In genomic region chr19:6877965-6878364, GRCm38 (mm10) we compare ENCODE assay signal across 22 mouse cellular contexts. TPM values are rescaled to one million over a fixed set of nuclear protein-coding genes. Genes with fewer than 3 reads are reported as not detected.
A peak's percentile ranks its signal among the peaks of the same experiment; 100 is the strongest.
DNase-seq lines count a peak whose midpoint lies in the region; ATAC-seq and TF ChIP-seq lines count a peak whose summit lies in the region.
"Had no signal": no experiment of that assay in that cellular context is flagged by ENCODE, and none has a peak within 500 bp of the region (broad histone marks: within the 10 kb centered on the region; RNA-seq: fewer than 3 reads in every experiment).

No protein-coding gene starts in this region.

- no peak for TF ChIP-seq POLR2A in small intestine, adult 2 months (IDR thresholded peaks at IDR 0.05; ENCODE audit: low read depth, low read length)

- peak; percentile 53 for DNase-seq in ovary, adult 18-20 months (ENCODE audit: low spot score)
- no peak for DNase-seq in ovary, postnatal 14 days (ENCODE audit: low spot score)
- peak; percentile 44 for DNase-seq in testis, postnatal 14 days (ENCODE audit: low spot score)
- DNase-seq in hindbrain, embryonic 10.5 days (ENCODE audit: low spot score) = no peak
- no peak for DNase-seq in midbrain, embryonic 11.5 days (ENCODE audit: low spot score, missing footprints)
- DNase-seq: adrenal gland, adult 2 months; adrenal gland, postnatal 10 days; adrenal gland, postnatal 25 days; cerebellum, adult 11 months; cerebellum, adult 18-20 months; cerebellum, adult 8-10 months; cerebellum, adult 9-11 months; cerebellum, postnatal 14 days; cerebellum, postnatal 36 days; embryo, embryonic 11 days had no signal

- no peak overlapping the region for H3K4me2 ChIP-seq in midbrain, embryonic 11.5 days
- H3K4me2 ChIP-seq: embryonic facial prominence, embryonic 13.5 days; embryonic facial prominence, embryonic 15.5 days; forebrain, embryonic 12.5 days had no signal

- peak; percentile 22; the same call in 1 of the 2 replicates for TF ChIP-seq CTCF in small intestine, adult 2 months (IDR thresholded peaks at IDR 0.05; ENCODE audit: extremely low read depth, insufficient read length, insufficient replicate concordance, low read depth, low read length)

- peaks cover 8% of the 10 kb centered on the region for H3K9me3 ChIP-seq in hindbrain, embryonic 10.5 days
- H3K9me3 ChIP-seq in midbrain, embryonic 11.5 days (ENCODE audit: control insufficient read depth, low read length) = peaks cover 4% of the 10 kb centered on the region; the same call in 1 of the 2 replicates
- H3K9me3 ChIP-seq: embryonic facial prominence, embryonic 15.5 days had no signal

- no peak overlapping the region for H3K27ac ChIP-seq in small intestine, adult 2 months (ENCODE audit: insufficient read depth, low read depth, low read length)
- H3K27ac ChIP-seq in hindbrain, embryonic 10.5 days = no peak overlapping the region
- H3K27ac ChIP-seq in midbrain, embryonic 11.5 days (ENCODE audit: low read depth, low read length) = no peak overlapping the region
- H3K27ac ChIP-seq: embryonic facial prominence, embryonic 13.5 days; embryonic facial prominence, embryonic 15.5 days; forebrain, embryonic 10.5 days; forebrain, embryonic 12.5 days had no signal

- no peaks in the 10 kb centered on the region for H3K27me3 ChIP-seq in small intestine, adult 2 months (ENCODE audit: control insufficient read depth, insufficient read depth, low read length)
- H3K27me3 ChIP-seq in hindbrain, embryonic 10.5 days (ENCODE audit: insufficient read depth, poor library complexity, severe bottlenecking) = no peaks in the 10 kb centered on the region
- no peaks in the 10 kb centered on the region for H3K27me3 ChIP-seq in midbrain, embryonic 11.5 days (ENCODE audit: control insufficient read depth, insufficient read depth, low read length)
- H3K27me3 ChIP-seq: embryonic facial prominence, embryonic 13.5 days; embryonic facial prominence, embryonic 15.5 days; forebrain, embryonic 12.5 days had no signal

- peaks cover 3% of the 10 kb centered on the region; the same call in 1 of the 2 replicates for H3K4me1 ChIP-seq in small intestine, adult 2 months (ENCODE audit: control insufficient read depth, insufficient read depth, insufficient read length, low read length)
- no peaks in the 10 kb centered on the region for H3K4me1 ChIP-seq in hindbrain, embryonic 10.5 days (replicated peaks)
- H3K4me1 ChIP-seq in midbrain, embryonic 11.5 days (ENCODE audit: control insufficient read depth, insufficient read depth, low read length) = no peaks in the 10 kb centered on the region
- H3K4me1 ChIP-seq: embryonic facial prominence, embryonic 13.5 days; embryonic facial prominence, embryonic 15.5 days; forebrain, embryonic 10.5 days; forebrain, embryonic 12.5 days had no signal

- 80% methylated on average over 4 of the region's 4 CpGs for WGBS in small intestine, adult 2 months
- WGBS in hindbrain, embryonic 10.5 days = 86% methylated on average over 4 of the region's 4 CpGs
- 88% methylated on average over 4 of the region's 4 CpGs for WGBS in midbrain, embryonic 11.5 days

- no peak overlapping the region for H3K4me3 ChIP-seq in small intestine, adult 2 months (ENCODE audit: low read depth, low read length)
- no peak overlapping the region for H3K4me3 ChIP-seq in hindbrain, embryonic 10.5 days
- H3K4me3 ChIP-seq in midbrain, embryonic 11.5 days (ENCODE audit: low read depth, low read length) = no peak overlapping the region
- H3K4me3 ChIP-seq: embryonic facial prominence, embryonic 13.5 days; embryonic facial prominence, embryonic 15.5 days; erythroblast, embryonic 14.5 days; forebrain, embryonic 10.5 days; forebrain, embryonic 12.5 days had no signal

- no peak for ATAC-seq in midbrain, embryonic 11.5 days (ENCODE audit: low FRiP score)
- ATAC-seq: forebrain, embryonic 14.5 days had no signal

- H3K9ac ChIP-seq in midbrain, embryonic 11.5 days (ENCODE audit: low read length) = no peak overlapping the region
- H3K9ac ChIP-seq: embryonic facial prominence, embryonic 13.5 days; embryonic facial prominence, embryonic 15.5 days; forebrain, embryonic 12.5 days had no signal

- H3K36me3 ChIP-seq in small intestine, adult 2 months (ENCODE audit: control insufficient read depth, insufficient read depth, low read length) = no peaks in the 10 kb centered on the region
- H3K36me3 ChIP-seq in hindbrain, embryonic 10.5 days = no peaks in the 10 kb centered on the region
- no peaks in the 10 kb centered on the region for H3K36me3 ChIP-seq in midbrain, embryonic 11.5 days (ENCODE audit: control insufficient read depth, insufficient read depth, low read length)
- H3K36me3 ChIP-seq: embryonic facial prominence, embryonic 13.5 days; embryonic facial prominence, embryonic 15.5 days; forebrain, embryonic 10.5 days; forebrain, embryonic 12.5 days had no signal

RNA-seq across cellular contexts. Expression of gene Ccdc88b, which starts 20.0 kb away (rescaled TPM):
- 17.9 and 34.6 TPM in 2 replicates for polyA plus RNA-seq in small intestine, adult 2 months (2012; rRNA removed)
- 0.37 and 1.2 TPM in 2 replicates for polyA plus RNA-seq in hindbrain, embryonic 10.5 days (2016; fragmentation: Nextera tagmentation; extraction: Ambion mirVana)
- 0.26 and 0.58 TPM in 2 replicates for polyA plus RNA-seq in midbrain, embryonic 11.5 days (2014; fragmentation: Nextera tagmentation; extraction: Ambion mirVana)

RNA-seq across cellular contexts. Expression of gene Trmt112, which starts 31.5 kb away (rescaled TPM):
- polyA plus RNA-seq in small intestine, adult 2 months (2012; rRNA removed) = 29.0 and 52.3 TPM in 2 replicates
- polyA plus RNA-seq in hindbrain, embryonic 10.5 days (2016; fragmentation: Nextera tagmentation; extraction: Ambion mirVana) = 148 and 157 TPM in 2 replicates
- 147 and 151 TPM in 2 replicates for polyA plus RNA-seq in midbrain, embryonic 11.5 days (2014; fragmentation: Nextera tagmentation; extraction: Ambion mirVana)

RNA-seq across cellular contexts. Expression of gene Prdx5, which starts 31.9 kb away (rescaled TPM):
- 94.6 and 180 TPM in 2 replicates for polyA plus RNA-seq in small intestine, adult 2 months (2012; rRNA removed)
- polyA plus RNA-seq in hindbrain, embryonic 10.5 days (2016; fragmentation: Nextera tagmentation; extraction: Ambion mirVana) = 155 and 196 TPM in 2 replicates
- 123 and 127 TPM in 2 replicates for polyA plus RNA-seq in midbrain, embryonic 11.5 days (2014; fragmentation: Nextera tagmentation; extraction: Ambion mirVana)

RNA-seq across cellular contexts. Expression of gene Rps6ka4, which starts 37.5 kb away (rescaled TPM):
- 32.5 and 55.4 TPM in 2 replicates for polyA plus RNA-seq in small intestine, adult 2 months (2012; rRNA removed)
- polyA plus RNA-seq in hindbrain, embryonic 10.5 days (2016; fragmentation: Nextera tagmentation; extraction: Ambion mirVana) = 6.2 and 7.7 TPM in 2 replicates
- 4.8 and 5.1 TPM in 2 replicates for polyA plus RNA-seq in midbrain, embryonic 11.5 days (2014; fragmentation: Nextera tagmentation; extraction: Ambion mirVana)

RNA-seq across cellular contexts. Expression of gene Esrra, which starts 43.6 kb away (rescaled TPM):
- polyA plus RNA-seq in small intestine, adult 2 months (2012; rRNA removed) = 168 and 346 TPM in 2 replicates
- 8.4 and 12.0 TPM in 2 replicates for polyA plus RNA-seq in hindbrain, embryonic 10.5 days (2016; fragmentation: Nextera tagmentation; extraction: Ambion mirVana)
- 3.4 and 3.7 TPM in 2 replicates for polyA plus RNA-seq in midbrain, embryonic 11.5 days (2014; fragmentation: Nextera tagmentation; extraction: Ambion mirVana)

Comparison
In these comparisons a context has a peak if more than half of its experiments do, and no peak if none do; other contexts are left out.
1. DNase-seq: peak in ovary, adult 18-20 months (single experiment) and testis, postnatal 14 days (single experiment); none in ovary, postnatal 14 days (single experiment), hindbrain, embryonic 10.5 days (single experiment) and midbrain, embryonic 11.5 days (single experiment).